Mouse (Mus musculus): ENCODE results near the gene Lifr.
A peak's percentile ranks its signal among the peaks of the same experiment; 100 is the strongest.

Lifr gene

GRCm38 (mm10) chr15:7080916-7081626 is 9.3 kb upstream of the Lifr start:
- DNase-seq (ENCODE audit: extremely low read depth, low read depth): no peak

- DNase-seq (ENCODE audit: extremely low read depth, low read depth): no peak
Observed at GRCm38 (mm10) chr15:7081795-7082194, 8.6 kb upstream of the Lifr start.

GRCm38 (mm10) chr15:7082901-7083300 is 7.5 kb upstream of the Lifr start:
- DNase-seq (ENCODE audit: extremely low read depth, low read depth): no peak

GRCm38 (mm10) chr15:7084780-7085497 is 5.5 kb upstream of the Lifr start:
- peak; percentile 90 for DNase-seq (ENCODE audit: extremely low read depth, low read depth)

GRCm38 (mm10) chr15:7088691-7089090 is 1.7 kb upstream of the Lifr start:
- peak; percentile 43 for DNase-seq (ENCODE audit: extremely low read depth, low read depth)

- no peak for DNase-seq (ENCODE audit: extremely low read depth, low read depth)
Observed at GRCm38 (mm10) chr15:7092321-7092720, 1.9 kb downstream of the Lifr start.

- DNase-seq (ENCODE audit: extremely low read depth, low read depth): no peak
Observed at GRCm38 (mm10) chr15:7099406-7099805, 9.0 kb downstream of the Lifr start.

- no peak for DNase-seq (ENCODE audit: extremely low read depth, low read depth)
Observed at GRCm38 (mm10) chr15:7100226-7100625, 9.8 kb downstream of the Lifr start.

GRCm38 (mm10) chr15:7103051-7103450 is 12.6 kb downstream of the Lifr start:
- DNase-seq (ENCODE audit: extremely low read depth, low read depth): no peak

- no peak for DNase-seq (ENCODE audit: extremely low read depth, low read depth)
Observed at GRCm38 (mm10) chr15:7105224-7105623, 14.8 kb downstream of the Lifr start.

- DNase-seq (ENCODE audit: extremely low read depth, low read depth): no peak
Observed at GRCm38 (mm10) chr15:7108160-7108559, 17.7 kb downstream of the Lifr start.

- DNase-seq (ENCODE audit: extremely low read depth, low read depth): no peak
Observed at GRCm38 (mm10) chr15:7112227-7112907, 22.0 kb downstream of the Lifr start.

- DNase-seq (ENCODE audit: extremely low read depth, low read depth): peak; percentile 85
Observed at GRCm38 (mm10) chr15:7113906-7114305, 23.5 kb downstream of the Lifr start.

- no peak for DNase-seq (ENCODE audit: extremely low read depth, low read depth)
Observed at GRCm38 (mm10) chr15:7115326-7116003, 25.1 kb downstream of the Lifr start.

- DNase-seq (ENCODE audit: extremely low read depth, low read depth): no peak
Observed at GRCm38 (mm10) chr15:7116216-7116615, 25.8 kb downstream of the Lifr start.

GRCm38 (mm10) chr15:7116699-7117098 is 26.3 kb downstream of the Lifr start:
- no peak for DNase-seq (ENCODE audit: extremely low read depth, low read depth)

GRCm38 (mm10) chr15:7117944-7118343 is 27.5 kb downstream of the Lifr start:
- DNase-seq (ENCODE audit: extremely low read depth, low read depth): no peak

- no peak for DNase-seq (ENCODE audit: extremely low read depth, low read depth)
Observed at GRCm38 (mm10) chr15:7118849-7119248, 28.4 kb downstream of the Lifr start.

GRCm38 (mm10) chr15:7119930-7120512 is 29.6 kb downstream of the Lifr start:
- no peak for DNase-seq (ENCODE audit: extremely low read depth, low read depth)

GRCm38 (mm10) chr15:7123781-7124450 is 33.5 kb downstream of the Lifr start:
- no peak for DNase-seq (ENCODE audit: extremely low read depth, low read depth)

- DNase-seq (ENCODE audit: extremely low read depth, low read depth): no peak
Observed at GRCm38 (mm10) chr15:7126171-7126570, 35.8 kb downstream of the Lifr start.
